Mouse (Mus musculus) hindbrain, embryonic 14.5 days (tissue): ENCODE measurements around the gene Gm20696. TPM values are rescaled to one million over a fixed set of nuclear protein-coding genes. Genes with fewer than 3 reads are reported as not detected.

Experiments used
- ATAC-seq: fragments of 200-750 bp; cut with Nextera tagmentation; 2 replicates; pipeline ENCODE4 v1.8.0; 2017; ENCODE audit warnings: moderate number of reproducible peaks, mild to moderate bottlenecking, moderate TSS enrichment, moderate library complexity; ENCODE audit not compliant: low FRiP score
- DNase-seq: peaks from one replicate; pipeline ENCODE4 v3.0.0-alpha.2; 2015; ENCODE audit warnings: low spot score
- H3K27ac ChIP-seq: fragments of 300-500 bp; sonication (generic); 2 replicates; pipeline ENCODE4 v1.5.1; 2014; ENCODE audit warnings: mild to moderate bottlenecking, moderate library complexity
- H3K27me3 ChIP-seq: fragments of 300-500 bp; sonication (generic); 2 replicates; pipeline ENCODE4 v1.6.1; 2014; ENCODE audit warnings: mild to moderate bottlenecking, low read length, mixed read lengths; ENCODE audit not compliant: control insufficient read depth, insufficient read depth
- H3K36me3 ChIP-seq: fragments of 300-500 bp; sonication (generic); replicated peaks from 2 replicates; pipeline ENCODE4 v1.6.1; 2014; ENCODE audit not compliant: control insufficient read depth, insufficient read depth
- H3K4me1 ChIP-seq: fragments of 300-500 bp; sonication (generic); replicated peaks from 2 replicates; pipeline ENCODE4 v1.6.1; 2014; ENCODE audit warnings: antibody characterized with exemption, low read length, mixed read lengths; ENCODE audit not compliant: control insufficient read depth, insufficient read depth
- H3K4me2 ChIP-seq: fragments of 300-500 bp; sonication (generic); replicated peaks from 2 replicates; pipeline ENCODE4 v1.6.1; 2014; ENCODE audit warnings: mild to moderate bottlenecking, moderate library complexity
- H3K4me3 ChIP-seq: fragments of 300-500 bp; sonication (generic); replicated peaks from 2 replicates; pipeline ENCODE4 v1.5.1; 2014; ENCODE audit warnings: mild to moderate bottlenecking, low read length
- H3K9ac ChIP-seq: fragments of 300-500 bp; sonication (generic); 2 replicates; pipeline ENCODE4 v1.6.1; 2014
- H3K9me3 ChIP-seq: fragments of 300-500 bp; sonication (generic); 2 replicates; pipeline ENCODE4 v1.6.1; 2016; ENCODE audit warnings: low read length; ENCODE audit not compliant: control insufficient read depth
- WGBS: fragments of 180-500 bp; shearing (Covaris S2); extraction: QIAGEN DNeasy Blood & Tissue Kit; methylation state at CpG from one replicate; pipeline ENCODE4 v1.1.7; 2014; 5-methylcytosine and 5-hydroxymethylcytosine counted together
- polyA plus RNA-seq: library from polyadenylated mRNA; unstranded; fragments of >200 nt; fragmentation: Nextera tagmentation; extraction: Ambion mirVana; gene quantifications from 2 replicates; pipeline ENCODE4 v1.2.1, GENCODE M21; 2014

The Gm20696 gene
- 2.4 and 2.6 TPM in 2 replicates for polyA plus RNA-seq

GRCm38 (mm10) chr6:99666318-99667171, at the start of gene Gm20696, which contains the start of gene Eif4e3:
Gm20696 (minus strand) TSS chr6:99666797.
Eif4e3 (minus strand) TSS chr6:99666771.
- Histone ChIP-seq H3K4me3 (peak within 1 kb of the TSS; percentile 70), H3K9ac (peak within 1 kb of the TSS; percentile 82), H3K27ac (peak within 1 kb of the TSS; percentile 63), H3K9me3 (no peaks in the 10 kb centered on the region), H3K4me2 (peak within 1 kb of the TSS; percentile 97), H3K4me1 (peaks cover 44% of the 10 kb centered on the region), H3K36me3 (no peaks in the 10 kb centered on the region), H3K27me3 (peaks cover 9% of the 10 kb centered on the region; the same call in 1 of the 2 replicates)
- under 1% methylated on average over 70 of the region's 75 CpGs for WGBS
- DNase-seq (peak; percentile 47), ATAC-seq (peak; percentile 46)

GRCm38 (mm10) chr6:99715913-99716312, 49.3 kb upstream of the Gm20696 start:
- ATAC-seq = no peak

GRCm38 (mm10) chr6:99715191-99715590, 48.6 kb upstream of the Gm20696 start:
- Histone ChIP-seq H3K4me3 (no peak overlapping the region), H3K27ac (no peak overlapping the region), H3K27me3 (no peaks in the 10 kb centered on the region; the same call in 1 of the 2 replicates), H3K4me1 (no peaks in the 10 kb centered on the region), H3K9ac (no peak overlapping the region), H3K9me3 (no peaks in the 10 kb centered on the region), H3K36me3 (no peaks in the 10 kb centered on the region), H3K4me2 (no peak overlapping the region)
- ATAC-seq (no peak), DNase-seq (no peak)
- 65% methylated on average over 6 of the region's 6 CpGs for WGBS

More at GRCm38 (mm10) chr6:99715913-99716312, 49.3 kb upstream of the Gm20696 start:
- no peak overlapping the region for H3K9ac ChIP-seq
- no peaks in the 10 kb centered on the region; the same call in 1 of the 2 replicates for H3K27me3 ChIP-seq
- no peaks in the 10 kb centered on the region for H3K36me3 ChIP-seq
- no peak overlapping the region for H3K4me3 ChIP-seq
- no peaks in the 10 kb centered on the region for H3K9me3 ChIP-seq
- no peak overlapping the region for H3K27ac ChIP-seq
- no peaks in the 10 kb centered on the region for H3K4me1 ChIP-seq
- WGBS = 74% methylated on average over 6 of the region's 6 CpGs
- no peak for DNase-seq
- H3K4me2 ChIP-seq = no peak overlapping the region

GRCm38 (mm10) chr6:99713256-99713655, 46.7 kb upstream of the Gm20696 start:
- no peaks in the 10 kb centered on the region for H3K36me3 ChIP-seq
- H3K9me3 ChIP-seq = no peaks in the 10 kb centered on the region
- no peak overlapping the region for H3K9ac ChIP-seq
- no peaks in the 10 kb centered on the region for H3K27me3 ChIP-seq
- no peak for ATAC-seq
- no peak overlapping the region for H3K27ac ChIP-seq
- H3K4me1 ChIP-seq = no peaks in the 10 kb centered on the region
- 79% methylated on average over 5 of the region's 5 CpGs for WGBS
- H3K4me2 ChIP-seq = no peak overlapping the region
- DNase-seq = no peak
- H3K4me3 ChIP-seq = no peak overlapping the region

- Histone ChIP-seq H3K9me3 (no peaks in the 10 kb centered on the region), H3K36me3 (no peaks in the 10 kb centered on the region), H3K27me3 (no peaks in the 10 kb centered on the region), H3K27ac (no peak overlapping the region), H3K4me3 (no peak overlapping the region), H3K9ac (no peak overlapping the region), H3K4me2 (no peak overlapping the region), H3K4me1 (no peaks in the 10 kb centered on the region)
- ATAC-seq = no peak
- no peak for DNase-seq
- WGBS = 74% methylated on average over 11 of the region's 11 CpGs
Observed at GRCm38 (mm10) chr6:99711576-99712101, 45.0 kb upstream of the Gm20696 start.

GRCm38 (mm10) chr6:99700484-99700883, 33.9 kb upstream of the Gm20696 start:
- WGBS = 57% methylated on average over 3 of the region's 3 CpGs
- Histone ChIP-seq H3K4me2 (no peak overlapping the region), H3K9me3 (no peaks in the 10 kb centered on the region), H3K27me3 (0 out of 2 replicates have a peak, but pooled peaks cover 10% of the 10 kb centered on the region), H3K36me3 (no peaks in the 10 kb centered on the region), H3K9ac (no peak overlapping the region), H3K4me1 (no peaks in the 10 kb centered on the region), H3K27ac (no peak overlapping the region), H3K4me3 (no peak overlapping the region)
- no peak for DNase-seq
- no peak for ATAC-seq

GRCm38 (mm10) chr6:99692916-99693841, 26.6 kb upstream of the Gm20696 start:
- Histone ChIP-seq H3K4me1 (peaks cover 20% of the 10 kb centered on the region), H3K4me3 (peak overlapping the region; percentile 78), H3K27me3 (peaks cover 44% of the 10 kb centered on the region), H3K9me3 (no peaks in the 10 kb centered on the region), H3K36me3 (no peaks in the 10 kb centered on the region), H3K9ac (peak overlapping the region; percentile 94), H3K27ac (peak overlapping the region; percentile 92), H3K4me2 (peak overlapping the region; percentile 92)
- ATAC-seq = peak; percentile 56; the same call in 1 of the 2 replicates
- 1% methylated on average over 97 of the region's 110 CpGs for WGBS
- DNase-seq = no peak

GRCm38 (mm10) chr6:99692206-99692915, 25.8 kb upstream of the Gm20696 start, which contains the start of gene Gpr27:
Gpr27 (plus strand) TSS chr6:99692679.
- WGBS = under 1% methylated on average over 63 of the region's 112 CpGs
- Histone ChIP-seq H3K4me2 (peak within 1 kb of the TSS; percentile 92), H3K36me3 (no peaks in the 10 kb centered on the region), H3K27ac (peak within 1 kb of the TSS; percentile 92), H3K27me3 (peaks cover 44% of the 10 kb centered on the region), H3K9ac (peak within 1 kb of the TSS; percentile 94), H3K4me1 (peaks cover 20% of the 10 kb centered on the region), H3K4me3 (peak within 1 kb of the TSS; percentile 78), H3K9me3 (no peaks in the 10 kb centered on the region)
- DNase-seq = peak; percentile 52
- ATAC-seq = peak; percentile 80
